Mouse (Mus musculus) MEL (cell line): ENCODE measurements around the gene Alpk1. TPM values are rescaled to one million over a fixed set of nuclear protein-coding genes. Genes with fewer than 3 reads are reported as not detected.
A peak's percentile ranks its signal among the peaks of the same experiment; 100 is the strongest.

Source experiments
- DNase-seq: peaks from one replicate; pipeline ENCODE4 v3.0.0; 2011; ENCODE audit warnings: low read depth, low spot score
- H3K27ac ChIP-seq: 2 replicates; pipeline ENCODE4 v1.5.1; 2012; ENCODE audit warnings: low read depth, mild to moderate bottlenecking, control low read depth, low read length, moderate library complexity; ENCODE audit not compliant: control insufficient read depth
- H3K27me3 ChIP-seq, 2 experiments: fragments of 150-350 bp in 1 of 2; sonication (generic) in 1 of 2; 2 replicates each; pipeline ENCODE4 v1.6.1; 2012; ENCODE audit warnings: low read length in 2 of 2, mild to moderate bottlenecking in 2 of 2, improper control_type of control experiment in 1 of 2, moderate library complexity in 1 of 2; ENCODE audit not compliant: insufficient read depth in 2 of 2, control insufficient read depth in 1 of 2
- H3K36me3 ChIP-seq, 2 experiments: 2 replicates each; pipeline ENCODE4 v1.6.1; 2012 to 2014; ENCODE audit warnings: low read length in 2 of 2, improper control_type of control experiment in 1 of 2, inconsistent platforms in 1 of 2, mild to moderate bottlenecking in 1 of 2; ENCODE audit not compliant: insufficient read depth in 2 of 2, control insufficient read depth in 1 of 2
- H3K4me1 ChIP-seq, 2 experiments: fragments of 150-350 bp in 1 of 2; sonication (generic) in 1 of 2; 2 replicates each; pipeline ENCODE4 v1.6.1; 2012; ENCODE audit warnings: low read length in 2 of 2, improper control_type of control experiment in 1 of 2, mild to moderate bottlenecking in 1 of 2; ENCODE audit not compliant: insufficient read depth in 2 of 2, control insufficient read depth in 1 of 2
- H3K4me3 ChIP-seq, 2 experiments: fragments of 150-350 bp in 1 of 2; sonication (generic) in 1 of 2; 2 replicates each; pipeline ENCODE4 v1.5.1; 2012; ENCODE audit warnings: low read depth in 2 of 2, low read length in 2 of 2, mild to moderate bottlenecking in 2 of 2, moderate library complexity in 2 of 2, control low read depth in 1 of 2, improper control_type of control experiment in 1 of 2; ENCODE audit not compliant: control insufficient read depth in 1 of 2, insufficient read depth in 1 of 2
- H3K79me2 ChIP-seq: 2 replicates; pipeline ENCODE4 v1.6.1; 2012; ENCODE audit warnings: mild to moderate bottlenecking, low read length, moderate library complexity; ENCODE audit not compliant: control insufficient read depth, poor library complexity, insufficient read depth
- H3K9ac ChIP-seq: 2 replicates; pipeline ENCODE4 v1.6.1; 2012; ENCODE audit warnings: low read depth, mild to moderate bottlenecking, control low read depth, low read length, moderate library complexity; ENCODE audit not compliant: control insufficient read depth, poor library complexity, severe bottlenecking
- H3K9me3 ChIP-seq: fragments of 150-350 bp; sonication (generic); replicated peaks from 2 replicates; pipeline ENCODE4 v1.6.1; 2012; ENCODE audit warnings: mild to moderate bottlenecking, low read length, improper control_type of control experiment, moderate library complexity; ENCODE audit not compliant: insufficient read depth
- BHLHE40 ChIP-seq: IDR thresholded peaks from 2 replicates; pipeline ENCODE4 v1.6.1; 2012; ENCODE audit warnings: low read depth, mild to moderate bottlenecking, inconsistent platforms, low read length, improper control_type of control experiment, borderline replicate concordance
- CHD1 ChIP-seq: IDR thresholded peaks from 2 replicates; pipeline ENCODE4 v1.6.1; 2012; ENCODE audit warnings: low read depth, mild to moderate bottlenecking, inconsistent platforms, low read length, improper control_type of control experiment
- CHD2 ChIP-seq: IDR thresholded peaks from 2 replicates; pipeline ENCODE4 v1.6.1; 2011; ENCODE audit warnings: low read length, improper control_type of control experiment
- CTCF ChIP-seq, 3 experiments: IDR thresholded peaks in 2 of 3; conservative IDR thresholded peaks in 1 of 3; 2 replicates each; pipeline ENCODE4 v1.5.1; 2011 to 2012; ENCODE audit warnings: low read length in 3 of 3, low read depth in 2 of 3, mild to moderate bottlenecking in 2 of 3, improper control_type of control experiment in 1 of 3, inconsistent platforms in 1 of 3, mixed read lengths in 1 of 3, moderate library complexity in 1 of 3; ENCODE audit not compliant: control insufficient read depth in 1 of 3, insufficient read depth in 1 of 3, poor library complexity in 1 of 3, severe bottlenecking in 1 of 3
- E2F4 ChIP-seq: IDR thresholded peaks from 2 replicates; pipeline ENCODE4 v1.6.1; 2011; ENCODE audit warnings: low read depth, low read length, improper control_type of control experiment, borderline replicate concordance
- ELF1 ChIP-seq: IDR thresholded peaks from 2 replicates; pipeline ENCODE4 v1.6.1; 2014; ENCODE audit warnings: low read depth, mild to moderate bottlenecking, inconsistent platforms, low read length, improper control_type of control experiment, moderate library complexity
- EP300 ChIP-seq, 2 experiments: IDR thresholded peaks; 2 replicates each; pipeline ENCODE4 v1.6.1; 2011; ENCODE audit warnings: improper control_type of control experiment in 2 of 2, low read length in 2 of 2, low read depth in 1 of 2, mild to moderate bottlenecking in 1 of 2
- GATA1 ChIP-seq: IDR thresholded peaks from 2 replicates; pipeline ENCODE4 v1.6.1; 2011; ENCODE audit warnings: low read depth, low read length, improper control_type of control experiment
- HCFC1 ChIP-seq: IDR thresholded peaks from 2 replicates; pipeline ENCODE4 v1.6.1; 2012; ENCODE audit warnings: low read depth, mild to moderate bottlenecking, inconsistent platforms, low read length, improper control_type of control experiment, moderate library complexity
- JUND ChIP-seq: IDR thresholded peaks from 2 replicates; pipeline ENCODE4 v1.6.1; 2011; ENCODE audit warnings: low read depth, mild to moderate bottlenecking, improper control_type of control experiment, low read length
- KAT2A ChIP-seq: conservative IDR thresholded peaks from 2 replicates; pipeline ENCODE4 v1.6.1; 2012; ENCODE audit warnings: low read depth, low read length, improper control_type of control experiment, inconsistent platforms
- MAFK ChIP-seq: IDR thresholded peaks from 2 replicates; pipeline ENCODE4 v1.6.1; 2011; ENCODE audit warnings: low read depth, mild to moderate bottlenecking, low read length, improper control_type of control experiment, borderline replicate concordance
- MAX ChIP-seq: IDR thresholded peaks from 2 replicates; pipeline ENCODE4 v1.6.1; 2011; ENCODE audit warnings: low read length, improper control_type of control experiment
- MAZ ChIP-seq: IDR thresholded peaks from 2 replicates; pipeline ENCODE4 v1.6.1; 2012; ENCODE audit warnings: low read depth, mild to moderate bottlenecking, inconsistent platforms, low read length, improper control_type of control experiment
- MEF2A ChIP-seq: IDR thresholded peaks from 2 replicates; pipeline ENCODE4 v1.6.1; 2014; ENCODE audit warnings: low read depth, mild to moderate bottlenecking, inconsistent platforms, low read length, improper control_type of control experiment; ENCODE audit not compliant: poor library complexity, insufficient replicate concordance, severe bottlenecking; ENCODE audit errors: extremely low read depth
- MYB ChIP-seq: IDR thresholded peaks from 2 replicates; pipeline ENCODE4 v1.6.1; 2011; ENCODE audit warnings: mild to moderate bottlenecking, low read depth, low read length, improper control_type of control experiment
- MYC ChIP-seq: IDR thresholded peaks from 2 replicates; pipeline ENCODE4 v1.6.1; 2011; ENCODE audit warnings: low read depth, mild to moderate bottlenecking, low read length, improper control_type of control experiment, moderate library complexity
- POLR2A ChIP-seq, 2 experiments: IDR thresholded peaks; 2 replicates each; pipeline ENCODE4 v1.6.1; 2011 to 2012; ENCODE audit warnings: low read length in 2 of 2, mild to moderate bottlenecking in 2 of 2, control low read depth in 1 of 2, improper control_type of control experiment in 1 of 2, low read depth in 1 of 2, moderate library complexity in 1 of 2; ENCODE audit not compliant: control insufficient read depth in 1 of 2, insufficient read depth in 1 of 2, poor library complexity in 1 of 2
- POLR2AphosphoS2 ChIP-seq: IDR thresholded peaks from 2 replicates; pipeline ENCODE4 v1.6.1; 2011; ENCODE audit warnings: low read length, improper control_type of control experiment
- RAD21 ChIP-seq: IDR thresholded peaks from 2 replicates; pipeline ENCODE4 v1.6.1; 2011; ENCODE audit warnings: mild to moderate bottlenecking, low read depth, low read length, improper control_type of control experiment
- SMC3 ChIP-seq: IDR thresholded peaks from 2 replicates; pipeline ENCODE4 v1.6.1; 2011; ENCODE audit warnings: low read depth, low read length, improper control_type of control experiment
- TAL1 ChIP-seq: IDR thresholded peaks from 2 replicates; pipeline ENCODE4 v1.6.1; 2012; ENCODE audit warnings: mild to moderate bottlenecking, inconsistent platforms, low read length, moderate library complexity, mixed read lengths
- TBP ChIP-seq: IDR thresholded peaks from 2 replicates; pipeline ENCODE4 v1.8.0; 2011; ENCODE audit warnings: low read depth, low read length, improper control_type of control experiment
- TCF12 ChIP-seq: IDR thresholded peaks from 2 replicates; pipeline ENCODE4 v1.6.1; 2014; ENCODE audit warnings: low read depth, mild to moderate bottlenecking, inconsistent platforms, low read length, improper control_type of control experiment, moderate library complexity
- USF1 ChIP-seq: IDR thresholded peaks from 2 replicates; pipeline ENCODE4 v1.6.1; 2014; ENCODE audit warnings: low read depth, mild to moderate bottlenecking, inconsistent platforms, low read length, improper control_type of control experiment, moderate library complexity
- USF2 ChIP-seq, 2 experiments: IDR thresholded peaks; 2 replicates each; pipeline ENCODE4 v1.6.1; 2011 to 2012; ENCODE audit warnings: improper control_type of control experiment in 2 of 2, low read length in 2 of 2, borderline replicate concordance in 1 of 2, inconsistent platforms in 1 of 2, low read depth in 1 of 2, mild to moderate bottlenecking in 1 of 2; ENCODE audit not compliant: insufficient read depth in 1 of 2
- ZC3H11A ChIP-seq: IDR thresholded peaks from 2 replicates; pipeline ENCODE4 v1.6.1; 2012; ENCODE audit warnings: low read depth, mild to moderate bottlenecking, inconsistent platforms, low read length, improper control_type of control experiment
- ZKSCAN1 ChIP-seq: IDR thresholded peaks from 2 replicates; pipeline ENCODE4 v1.6.1; 2012; ENCODE audit warnings: low read depth, mild to moderate bottlenecking, inconsistent platforms, low read length, improper control_type of control experiment, moderate library complexity
- ZMIZ1 ChIP-seq: IDR thresholded peaks from 2 replicates; pipeline ENCODE4 v1.6.1; 2012; ENCODE audit warnings: low read depth, mild to moderate bottlenecking, inconsistent platforms, low read length, improper control_type of control experiment, moderate library complexity
- ZNF384 ChIP-seq: IDR thresholded peaks from 2 replicates; pipeline ENCODE4 v1.6.1; 2012; ENCODE audit warnings: low read depth, mild to moderate bottlenecking, inconsistent platforms, low read length, improper control_type of control experiment
- polyA plus RNA-seq, 2 experiments: library from polyadenylated mRNA; stranded (reverse) in 1 of 2; unstranded in 1 of 2; fragments of >175 nt in 1 of 2; fragments of >200 nt in 1 of 2; gene quantifications; 2 replicates each; pipeline versions ENCODE4 v1.2.1 to v1.2.4; 2012; ENCODE audit warnings: low replicate concordance in 2 of 2, low read depth in 1 of 2; ENCODE audit not compliant: insufficient read length in 2 of 2, insufficient read depth in 1 of 2, missing spikeins in 1 of 2
- total RNA-seq: library from RNA; depleted of rRNA; stranded (reverse); fragments of 300-350 nt; gene quantifications from 2 replicates; pipeline ENCODE4 v1.2.3, GENCODE M21; 2012

Alpk1 gene
- total and polyA plus RNA-seq, 3 experiments = 1.8 to 2.4 TPM; not detected in 1

DNA sequence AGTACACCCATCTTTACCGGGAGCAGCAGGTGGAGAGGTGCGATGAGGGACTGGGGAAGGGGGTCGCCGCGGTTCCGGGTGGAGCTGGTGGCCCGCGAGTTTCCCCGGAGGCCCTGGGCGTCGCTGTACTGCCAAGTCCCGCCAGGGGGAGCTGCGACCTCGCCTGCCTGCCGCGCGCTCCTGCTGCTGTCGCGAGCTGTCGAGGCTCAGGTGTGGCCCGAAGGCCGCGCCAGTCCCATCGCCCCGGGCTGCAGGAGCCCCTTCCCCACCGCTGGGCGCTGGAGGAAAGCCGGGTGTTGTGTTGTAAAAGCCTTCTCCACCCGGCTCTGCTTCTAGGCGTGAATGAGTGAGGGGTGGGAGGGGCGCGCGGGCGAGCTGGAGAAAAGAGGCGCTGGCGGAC lies 155.0 kb downstream of the Alpk1 start:
- H3K9me3 ChIP-seq = no peaks in the 10 kb centered on the region
- no peaks in the 10 kb centered on the region; the same call in 1 of the 2 replicates for H3K79me2 ChIP-seq
- no peaks in the 10 kb centered on the region; a peak in 2 of 4 replicates for H3K27me3 ChIP-seq
- H3K4me3 ChIP-seq = peak overlapping the region; percentile 53 to 86
- H3K9ac ChIP-seq = peak overlapping the region; percentile 68
- H3K36me3 ChIP-seq = peaks cover 0 to 3% of the 10 kb centered on the region in 2 experiments; a peak in 1 of 4 replicates
- no peaks in the 10 kb centered on the region for H3K4me1 ChIP-seq
- peak; percentile 83 for DNase-seq
- no peak for TF ChIP-seq ZNF384
- TF ChIP-seq TBP = no peak
- TF ChIP-seq POLR2AphosphoS2 = no peak
- TF ChIP-seq CTCF (IDR thresholded peaks at IDR 0.05 in 2 of 3, conservative IDR thresholded peaks at IDR 0.05 in 1 of 3; ENCODE audit: control insufficient read depth in 1 of 3, insufficient read depth in 1 of 3, low read depth in 2 of 3, low read length in 3 of 3, poor library complexity in 1 of 3, severe bottlenecking in 1 of 3) = peak in 2 of 3 experiments; percentile 88 to 95; a peak in 5 of 6 replicates
- TF ChIP-seq RAD21 = peak; percentile 81
- no peak for TF ChIP-seq CHD1
- no peak for TF ChIP-seq MAZ
- no peak for TF ChIP-seq GATA1
- no peak for TF ChIP-seq MEF2A
- TF ChIP-seq BHLHE40 = no peak
- peak; percentile 23; the same call in 1 of the 2 replicates for TF ChIP-seq HCFC1
- TF ChIP-seq E2F4 = no peak
- no peak for TF ChIP-seq CHD2
- peak; percentile 79 for TF ChIP-seq ZC3H11A
- TF ChIP-seq ELF1 = peak; percentile 48; the same call in 1 of the 2 replicates
- TF ChIP-seq TAL1 = no peak
- peak; percentile 72 for TF ChIP-seq MAX
- TF ChIP-seq ZMIZ1 = no peak
- TF ChIP-seq MYC = no peak
- no peak for TF ChIP-seq MAFK
- TF ChIP-seq JUND = no peak
- TF ChIP-seq USF2 (IDR thresholded peaks at IDR 0.05; ENCODE audit: borderline replicate concordance in 1 of 2, insufficient read depth in 1 of 2, low read depth in 1 of 2, low read length in 2 of 2) = no peak
- no peak for TF ChIP-seq KAT2A
- TF ChIP-seq POLR2A (IDR thresholded peaks at IDR 0.05; ENCODE audit: control insufficient read depth in 1 of 2, insufficient read depth in 1 of 2, low read depth in 1 of 2, low read length in 2 of 2, poor library complexity in 1 of 2) = no peak
- TF ChIP-seq SMC3 = peak; percentile 88
- TF ChIP-seq ZKSCAN1 = no peak
- TF ChIP-seq MYB = no peak
- 0 out of 2 replicates have a peak, but pooled peaks have one; percentile 5 for TF ChIP-seq USF1
- TF ChIP-seq EP300 (IDR thresholded peaks at IDR 0.05; ENCODE audit: low read depth in 1 of 2, low read length in 2 of 2) = 0 out of 4 replicates have a peak, but pooled peaks of 1 of the 2 experiments have one; percentile 5
- TF ChIP-seq TCF12 = peak; percentile 19; the same call in 1 of the 2 replicates
- H3K27ac ChIP-seq = no peak overlapping the region
